Mouse (Mus musculus) cerebellum, adult 2 months (tissue): ENCODE results near the gene Camta2. TPM values are rescaled to one million over a fixed set of nuclear protein-coding genes. Genes with fewer than 3 reads are reported as not detected.

ENCODE experiments used
- DNase-seq, 2 experiments: peaks; one replicate each; pipeline ENCODE4 v3.0.0; 2021
- H3K27ac ChIP-seq: fragments of 200-500 bp; 2 replicates; pipeline ENCODE4 v1.5.1; 2012; ENCODE audit warnings: low read length, control low read depth, inconsistent platforms; ENCODE audit not compliant: insufficient read depth
- H3K27me3 ChIP-seq: fragments of 200-500 bp; 2 replicates; pipeline ENCODE4 v1.6.1; 2012; ENCODE audit warnings: inconsistent platforms, mild to moderate bottlenecking, low read length, moderate library complexity; ENCODE audit not compliant: control insufficient read depth, insufficient read depth
- H3K4me1 ChIP-seq: fragments of 200-500 bp; 2 replicates; pipeline ENCODE4 v1.6.1; 2011; ENCODE audit warnings: low read length; ENCODE audit not compliant: control insufficient read depth, insufficient read depth
- H3K4me3 ChIP-seq: fragments of 200-500 bp; replicated peaks from 2 replicates; pipeline ENCODE3; 2011; ENCODE audit warnings: mild to moderate bottlenecking, low read depth, low read length, control low read depth; ENCODE audit not compliant: insufficient read depth
- CTCF ChIP-seq: fragments of 200-500 bp; IDR thresholded peaks from 2 replicates; pipeline ENCODE4 v1.5.1; 2011; ENCODE audit warnings: low read depth, mild to moderate bottlenecking, control low read depth, low read length, moderate library complexity, borderline replicate concordance; ENCODE audit not compliant: insufficient read depth
- POLR2A ChIP-seq: fragments of 200-500 bp; IDR thresholded peaks from 2 replicates; pipeline ENCODE4 v1.6.1; 2011; ENCODE audit warnings: low read length, control low read depth, borderline replicate concordance; ENCODE audit not compliant: insufficient read depth
- WGBS: fragments of 180-500 bp; shearing (Covaris S2); methylation state at CpG from one replicate; pipeline ENCODE4 v1.1.7; 2018; 5-methylcytosine and 5-hydroxymethylcytosine counted together
- polyA plus RNA-seq: library from polyadenylated mRNA; depleted of rRNA; stranded (reverse); fragments of >200 nt; gene quantifications from 2 replicates; pipeline ENCODE4 v1.2.3, GENCODE M21; 2012

The Camta2 gene
- polyA plus RNA-seq, 1 experiment: 108 TPM

DNA sequence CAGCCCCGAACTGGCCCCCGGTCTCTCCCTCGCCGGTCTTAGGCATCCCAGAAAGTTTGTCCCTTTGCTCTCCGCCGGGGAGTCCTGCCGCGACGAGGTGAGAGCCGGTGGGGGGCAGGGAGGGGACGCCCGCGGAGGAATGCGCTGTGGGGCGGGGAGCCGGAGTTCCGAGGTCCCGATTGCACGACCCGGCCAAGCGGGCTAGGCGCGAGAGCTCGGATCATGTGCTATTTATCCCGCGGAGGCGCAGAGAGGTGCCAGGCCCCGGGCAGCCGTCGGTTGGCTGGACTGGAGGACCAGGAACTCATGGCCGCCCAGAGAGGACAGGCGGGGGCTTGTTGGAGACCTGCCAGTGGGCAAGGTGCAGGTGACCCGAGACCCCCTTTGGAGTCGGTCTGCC lies 12.7 kb upstream of the Camta2 start:
- H3K27me3 ChIP-seq: no peaks in the 10 kb centered on the region
- peaks cover 10% of the 10 kb centered on the region for H3K4me1 ChIP-seq
- under 1% methylated on average over 34 of the region's 34 CpGs for WGBS

DNA sequence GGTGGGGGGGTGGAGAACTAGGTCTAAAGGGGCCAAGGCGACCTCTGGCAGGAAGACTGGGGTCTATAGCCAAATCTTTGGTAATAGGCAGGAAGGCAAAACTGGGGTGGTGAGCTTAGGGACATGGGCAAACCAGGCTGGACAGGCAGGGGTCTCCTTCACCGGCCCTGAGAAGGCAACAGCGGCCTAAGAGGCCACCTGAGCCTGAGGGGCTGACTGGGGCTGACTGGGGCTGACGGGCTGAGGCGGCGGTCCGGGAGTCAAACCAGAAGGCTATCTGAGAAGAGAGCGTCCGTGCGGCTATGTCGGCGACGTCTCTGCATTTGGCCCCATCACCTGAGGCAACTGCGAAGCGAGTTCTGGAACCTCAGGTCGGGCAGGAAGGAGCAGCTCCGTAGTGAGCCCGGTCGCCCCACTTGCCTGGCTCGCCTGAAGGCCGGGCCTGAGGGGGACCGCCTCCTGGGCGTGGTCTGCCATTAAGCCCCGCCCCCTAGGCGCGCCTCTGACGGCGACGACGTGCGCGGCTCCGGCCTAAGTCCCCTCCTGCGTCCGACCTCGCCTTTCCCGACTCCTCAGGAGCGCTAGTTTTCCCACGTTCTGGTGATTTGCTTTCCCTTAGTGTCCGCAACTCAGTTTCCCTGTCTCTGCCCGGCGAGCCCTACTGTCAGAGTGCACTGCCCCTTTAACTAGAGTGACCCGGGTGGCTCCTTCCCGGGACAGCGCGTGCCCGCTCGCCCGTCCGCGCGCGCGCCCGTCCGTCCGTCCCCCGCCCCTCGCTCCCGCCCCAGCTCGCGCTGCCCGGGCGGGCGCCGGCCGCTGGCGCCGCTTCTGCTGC lies 12.0 kb upstream of the Camta2 start, which contains the start of the genes Inca1 and Kif1c:
Inca1 (minus strand) TSS at position 434 of the 835 bp plus-strand sequence.
Kif1c (plus strand) TSS at position 827 of the 835 bp plus-strand sequence.
- TF ChIP-seq POLR2A (peak; percentile 95), CTCF (no peak)
- H3K4me3 ChIP-seq: peak within 1 kb of the TSS; percentile 85
- H3K27ac ChIP-seq: peak within 1 kb of the TSS; percentile 90
- peak; percentile 94 to 98 for DNase-seq
- WGBS: 1% methylated on average over 69 of the region's 69 CpGs
- H3K4me1 ChIP-seq: peaks cover 10% of the 10 kb centered on the region
- H3K27me3 ChIP-seq: no peaks in the 10 kb centered on the region

More for the DNA sequence above, 12.7 kb upstream of the Camta2 start:
- Histone ChIP-seq H3K4me3 (peak overlapping the region; percentile 63), H3K27ac (peak overlapping the region; percentile 35; the same call in 1 of the 2 replicates)
- peak; percentile 70 to 75 for DNase-seq
- TF ChIP-seq CTCF: no peak
- TF ChIP-seq POLR2A: no peak

GRCm38 (mm10) chr11:70699051-70699450 lies 11.1 kb upstream of the Camta2 start:
- TF ChIP-seq POLR2A (no peak), CTCF (no peak)
- DNase-seq: no peak
- Histone ChIP-seq H3K4me3 (no peak overlapping the region), H3K27me3 (no peaks in the 10 kb centered on the region), H3K4me1 (peaks cover 10% of the 10 kb centered on the region), H3K27ac (no peak overlapping the region)
- WGBS: 67% methylated on average over 2 of the region's 2 CpGs

GRCm38 (mm10) chr11:70697376-70697775 lies 9.5 kb upstream of the Camta2 start:
- no peak for TF ChIP-seq CTCF
- no peak for TF ChIP-seq POLR2A
- no peak for DNase-seq
- no peaks in the 10 kb centered on the region for H3K27me3 ChIP-seq
- WGBS: 79% methylated on average over 3 of the region's 3 CpGs
- no peak overlapping the region for H3K4me3 ChIP-seq
- H3K27ac ChIP-seq: no peak overlapping the region
- peaks cover 6% of the 10 kb centered on the region for H3K4me1 ChIP-seq

- Histone ChIP-seq H3K4me3 (no peak overlapping the region), H3K27ac (no peak overlapping the region), H3K4me1 (peaks cover 6% of the 10 kb centered on the region; the same call in 1 of the 2 replicates), H3K27me3 (no peaks in the 10 kb centered on the region)
- 62% methylated on average over 3 of the region's 3 CpGs for WGBS
- DNase-seq: no peak
- TF ChIP-seq POLR2A (no peak), CTCF (no peak)
These were observed 5.6 kb upstream of the Camta2 start for GRCm38 (mm10) chr11:70693504-70693903.

DNA sequence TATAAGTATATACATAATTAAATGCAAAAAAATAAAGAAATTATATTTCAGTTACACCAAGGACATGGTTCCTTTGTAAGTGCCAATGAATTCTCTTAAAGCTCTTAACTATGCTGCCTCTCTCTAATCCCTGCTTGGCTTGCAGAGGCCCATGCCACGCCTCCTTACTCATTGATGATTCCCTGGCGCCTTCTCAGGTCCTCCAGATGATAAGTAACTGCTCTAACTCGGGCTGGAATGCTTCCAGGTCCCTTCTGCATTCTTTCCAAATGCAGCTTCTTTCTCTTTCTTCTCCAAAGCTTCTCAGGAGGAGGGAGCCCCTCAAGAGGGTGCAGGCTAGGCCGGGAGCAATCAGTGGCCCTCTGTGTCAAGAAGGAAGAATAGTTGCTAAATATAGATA lies 1.7 kb upstream of the Camta2 start:
- Histone ChIP-seq H3K4me1 (peaks cover 10% of the 10 kb centered on the region; the same call in 1 of the 2 replicates), H3K4me3 (no peak overlapping the region), H3K27ac (0 out of 2 replicates have a peak overlapping the region, but pooled peaks have one; percentile 67), H3K27me3 (no peaks in the 10 kb centered on the region)
- TF ChIP-seq CTCF (no peak), POLR2A (no peak)
- WGBS: 58% methylated on average over 4 of the region's 4 CpGs
- DNase-seq: no peak

DNA sequence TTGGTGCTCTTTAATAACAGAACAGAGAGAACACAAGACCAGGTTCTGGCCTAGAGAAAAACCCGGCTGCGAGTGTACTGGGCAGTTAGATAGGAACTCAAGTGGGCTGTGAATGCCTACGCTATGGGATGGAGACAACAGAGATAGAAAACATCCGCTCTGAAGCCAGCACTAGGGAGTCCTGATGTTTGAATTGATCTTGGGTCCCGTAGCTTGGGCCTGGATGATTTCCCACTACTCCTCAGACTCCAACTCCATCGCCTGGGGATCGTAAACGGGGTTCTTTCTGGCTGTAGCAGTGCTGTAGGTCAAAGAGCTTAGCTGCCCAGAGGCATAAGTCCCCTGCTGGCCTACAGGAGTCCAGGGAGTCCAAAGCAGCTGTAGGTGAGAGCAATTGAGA lies 467 bp upstream of the Camta2 start:
- peak overlapping the region; percentile 67 for H3K27ac ChIP-seq
- 0% methylated on average over 8 of the region's 8 CpGs for WGBS
- no peak for DNase-seq
- no peak for TF ChIP-seq POLR2A
- no peak for TF ChIP-seq CTCF
- H3K27me3 ChIP-seq: no peaks in the 10 kb centered on the region
- peak overlapping the region; percentile 76 for H3K4me3 ChIP-seq
- H3K4me1 ChIP-seq: peaks cover 12% of the 10 kb centered on the region; the same call in 1 of the 2 replicates

DNA sequence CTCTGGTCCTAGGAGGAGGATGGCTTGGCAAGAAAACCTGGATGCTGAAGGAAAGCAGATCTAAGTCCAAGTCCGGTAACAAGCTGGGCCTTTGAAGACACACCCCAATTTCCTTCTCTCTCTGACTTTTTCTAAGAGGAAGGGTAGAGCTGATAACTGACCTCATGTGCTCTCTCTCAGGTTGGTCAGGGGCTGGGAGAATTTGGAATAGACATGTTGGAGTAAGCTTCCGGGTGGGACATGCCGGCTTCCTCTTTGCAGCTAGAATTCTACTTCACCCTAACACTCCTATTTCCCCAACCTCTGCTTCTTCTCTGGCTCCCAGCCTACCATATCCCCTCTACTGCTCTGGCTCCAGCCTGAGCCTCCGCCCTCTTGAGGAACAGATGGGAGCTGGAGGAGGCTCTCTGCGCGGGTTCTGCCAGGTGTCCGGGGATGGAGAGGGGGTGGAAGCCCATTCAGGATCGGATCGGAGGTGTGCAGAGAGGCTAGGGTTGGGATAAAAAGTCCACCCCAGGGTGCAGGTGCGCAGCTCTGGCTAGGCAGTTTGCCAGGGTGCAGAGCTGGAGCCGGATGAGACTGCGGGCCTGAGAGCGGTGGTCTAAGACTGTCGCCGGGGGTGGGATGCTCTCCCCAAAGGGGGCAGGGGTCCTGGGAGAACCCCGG lies 871 bp downstream of the Camta2 start:
- H3K27me3 ChIP-seq: no peaks in the 10 kb centered on the region
- peak overlapping the region; percentile 67 for H3K27ac ChIP-seq
- WGBS: under 1% methylated on average over 16 of the region's 16 CpGs
- DNase-seq: peak; percentile 76 to 79
- TF ChIP-seq CTCF (no peak), POLR2A (0 out of 2 replicates have a peak, but pooled peaks have one; percentile 12)
- H3K4me1 ChIP-seq: peaks cover 12% of the 10 kb centered on the region; the same call in 1 of the 2 replicates
- peak overlapping the region; percentile 76 for H3K4me3 ChIP-seq
